Mouse (Mus musculus) stomach, postnatal 0 days (tissue): ENCODE measurements around the gene Pcnx2. TPM values are rescaled to one million over a fixed set of nuclear protein-coding genes. Genes with fewer than 3 reads are reported as not detected.

Experiments
- ATAC-seq: fragments of 200-750 bp; cut with Nextera tagmentation; 2 replicates; pipeline ENCODE4 v1.8.0; 2017; ENCODE audit not compliant: low FRiP score, low TSS enrichment
- DNase-seq: peaks from one replicate; pipeline ENCODE4 v3.0.0-alpha.2; 2016; ENCODE audit warnings: low spot score
- H3K27ac ChIP-seq: fragments of 300-500 bp; sonication (generic); replicated peaks from 2 replicates; pipeline ENCODE4 v1.5.1; 2014; ENCODE audit warnings: mild to moderate bottlenecking, control low read depth
- H3K27me3 ChIP-seq: fragments of 300-500 bp; sonication (generic); 2 replicates; pipeline ENCODE4 v1.6.1; 2014; ENCODE audit warnings: low read length; ENCODE audit not compliant: control insufficient read depth, insufficient read depth
- H3K36me3 ChIP-seq: fragments of 300-500 bp; sonication (generic); 2 replicates; pipeline ENCODE4 v1.6.1; 2014; ENCODE audit warnings: low read length, mixed read lengths; ENCODE audit not compliant: control insufficient read depth, insufficient read depth
- H3K4me1 ChIP-seq: fragments of 300-500 bp; sonication (generic); replicated peaks from 2 replicates; pipeline ENCODE4 v1.6.1; 2014; ENCODE audit warnings: antibody characterized with exemption; ENCODE audit not compliant: control insufficient read depth, insufficient read depth
- H3K4me2 ChIP-seq: fragments of 300-500 bp; sonication (generic); replicated peaks from 2 replicates; pipeline ENCODE4 v1.6.1; 2014; ENCODE audit warnings: low read depth, mild to moderate bottlenecking, control low read depth, moderate library complexity
- H3K4me3 ChIP-seq: fragments of 300-500 bp; sonication (generic); 2 replicates; pipeline ENCODE4 v1.5.1; 2014; ENCODE audit warnings: low read depth, low read length, control low read depth
- H3K9ac ChIP-seq: fragments of 300-500 bp; sonication (generic); 2 replicates; pipeline ENCODE4 v1.6.1; 2014; ENCODE audit warnings: mild to moderate bottlenecking, low read length, control low read depth, mixed read lengths
- H3K9me3 ChIP-seq: fragments of 300-500 bp; sonication (generic); 2 replicates; pipeline ENCODE4 v1.6.1; 2016; ENCODE audit warnings: low read length; ENCODE audit not compliant: control insufficient read depth
- CTCF ChIP-seq: IDR thresholded peaks from 2 replicates; pipeline ENCODE4 v1.5.1; 2016; ENCODE audit warnings: antibody characterized with exemption, low read depth, mild to moderate bottlenecking, moderate library complexity
- EP300 ChIP-seq: optimal IDR thresholded peaks from 2 replicates; pipeline ENCODE3; 2016; ENCODE audit warnings: antibody characterized with exemption
- WGBS: fragments of 180-500 bp; shearing (Covaris S2); extraction: QIAGEN DNeasy Blood & Tissue Kit; methylation state at CpG from one replicate; pipeline ENCODE4 v1.1.7; 2014; 5-methylcytosine and 5-hydroxymethylcytosine counted together
- polyA plus RNA-seq: library from polyadenylated mRNA; unstranded; fragments of >200 nt; fragmentation: Nextera tagmentation; extraction: Ambion mirVana; gene quantifications from 2 replicates; pipeline ENCODE4 v1.2.1, GENCODE M21; 2015

Gene Pcnx2
- polyA plus RNA-seq, 1 experiment from 2014 or later: 0.17 TPM

- Histone ChIP-seq H3K9me3 (no peaks in the 10 kb centered on the region), H3K27ac (no peak overlapping the region), H3K27me3 (no peaks in the 10 kb centered on the region), H3K4me3 (no peak overlapping the region), H3K4me1 (no peaks in the 10 kb centered on the region), H3K9ac (no peak overlapping the region), H3K4me2 (no peak overlapping the region), H3K36me3 (peaks cover 1% of the 10 kb centered on the region; the same call in 1 of the 2 replicates)
- DNase-seq (no peak), ATAC-seq (no peak)
- 52% methylated on average over 8 of the region's 8 CpGs for WGBS
- no peak for TF ChIP-seq CTCF
- TF ChIP-seq EP300: no peak
Measured at GRCm38 (mm10) chr8:125750846-125751245, 147.3 kb downstream of the Pcnx2 start.

GRCm38 (mm10) chr8:125747390-125747789 lies 150.7 kb downstream of the Pcnx2 start:
- WGBS: 70% methylated on average over 8 of the region's 8 CpGs
- Histone ChIP-seq H3K36me3 (peaks cover 3% of the 10 kb centered on the region; the same call in 1 of the 2 replicates), H3K9me3 (no peaks in the 10 kb centered on the region), H3K27me3 (no peaks in the 10 kb centered on the region), H3K4me3 (no peak overlapping the region), H3K4me1 (no peaks in the 10 kb centered on the region), H3K27ac (no peak overlapping the region), H3K9ac (no peak overlapping the region), H3K4me2 (no peak overlapping the region)
- DNase-seq: no peak
- ATAC-seq: no peak
- TF ChIP-seq EP300: no peak

GRCm38 (mm10) chr8:125744914-125745576 lies 153.1 kb downstream of the Pcnx2 start:
- H3K27ac ChIP-seq: no peak overlapping the region
- no peak for TF ChIP-seq EP300
- no peak for TF ChIP-seq CTCF
- no peak overlapping the region for H3K4me3 ChIP-seq
- no peak for DNase-seq
- no peaks in the 10 kb centered on the region for H3K27me3 ChIP-seq
- peaks cover 3% of the 10 kb centered on the region; the same call in 1 of the 2 replicates for H3K36me3 ChIP-seq
- H3K4me1 ChIP-seq: no peaks in the 10 kb centered on the region
- no peak overlapping the region for H3K4me2 ChIP-seq
- WGBS: 88% methylated on average over 10 of the region's 10 CpGs
- no peaks in the 10 kb centered on the region for H3K9me3 ChIP-seq
- H3K9ac ChIP-seq: no peak overlapping the region
- ATAC-seq: no peak

GRCm38 (mm10) chr8:125742406-125742805 lies 155.7 kb downstream of the Pcnx2 start:
- no peak for TF ChIP-seq CTCF
- TF ChIP-seq EP300: no peak
- no peak for ATAC-seq
- H3K9me3 ChIP-seq: no peaks in the 10 kb centered on the region
- no peak overlapping the region for H3K4me2 ChIP-seq
- WGBS: 70% methylated on average over 8 of the region's 8 CpGs
- 0 out of 2 replicates have a peak, but pooled peaks cover 3% of the 10 kb centered on the region for H3K36me3 ChIP-seq
- H3K4me1 ChIP-seq: no peaks in the 10 kb centered on the region
- no peak overlapping the region for H3K4me3 ChIP-seq
- DNase-seq: no peak
- no peak overlapping the region for H3K9ac ChIP-seq
- no peak overlapping the region for H3K27ac ChIP-seq
- no peaks in the 10 kb centered on the region for H3K27me3 ChIP-seq

GRCm38 (mm10) chr8:125741855-125742254 lies 156.3 kb downstream of the Pcnx2 start:
- H3K4me3 ChIP-seq: no peak overlapping the region
- no peak overlapping the region for H3K4me2 ChIP-seq
- peak; percentile 95 for ATAC-seq
- TF ChIP-seq CTCF (0 out of 2 replicates have a peak, but pooled peaks have one; percentile 3), EP300 (no peak)
- DNase-seq: peak; percentile 77
- WGBS: 30% methylated on average over 2 of the region's 2 CpGs
- no peak overlapping the region for H3K9ac ChIP-seq
- H3K27ac ChIP-seq: no peak overlapping the region
- no peaks in the 10 kb centered on the region for H3K4me1 ChIP-seq
- 0 out of 2 replicates have a peak, but pooled peaks cover 3% of the 10 kb centered on the region for H3K36me3 ChIP-seq
- H3K27me3 ChIP-seq: no peaks in the 10 kb centered on the region
- H3K9me3 ChIP-seq: no peaks in the 10 kb centered on the region

- no peak for DNase-seq
- TF ChIP-seq CTCF (no peak), EP300 (no peak)
- ATAC-seq: 0 out of 2 replicates have a peak, but pooled peaks have one; percentile 22
- no peak overlapping the region for H3K9ac ChIP-seq
- no peak overlapping the region for H3K4me2 ChIP-seq
- no peak overlapping the region for H3K27ac ChIP-seq
- 76% methylated on average over 5 of the region's 5 CpGs for WGBS
- no peaks in the 10 kb centered on the region for H3K9me3 ChIP-seq
- H3K27me3 ChIP-seq: no peaks in the 10 kb centered on the region
- no peaks in the 10 kb centered on the region for H3K4me1 ChIP-seq
- no peak overlapping the region for H3K4me3 ChIP-seq
- H3K36me3 ChIP-seq: 0 out of 2 replicates have a peak, but pooled peaks cover 3% of the 10 kb centered on the region
Measured at GRCm38 (mm10) chr8:125741377-125741776, 156.7 kb downstream of the Pcnx2 start.
